Mouse (Mus musculus) lung, postnatal 0 days (tissue): ENCODE results near the gene Gm39566. TPM values are rescaled to one million over a fixed set of nuclear protein-coding genes. Genes with fewer than 3 reads are reported as not detected.

Experiments
- ATAC-seq: fragments of 200-750 bp; cut with Nextera tagmentation; 2 replicates; pipeline ENCODE4 v1.8.0; 2017; ENCODE audit warnings: moderate library complexity
- DNase-seq: peaks from one replicate; pipeline ENCODE4 v3.0.0-alpha.2; 2016; ENCODE audit warnings: low spot score
- H3K27ac ChIP-seq: fragments of 300-500 bp; sonication (generic); 2 replicates; pipeline ENCODE4 v1.5.1; 2014; ENCODE audit warnings: antibody characterized with exemption, mild to moderate bottlenecking, low read length, mixed read lengths
- H3K27me3 ChIP-seq: fragments of 300-500 bp; sonication (generic); replicated peaks from 2 replicates; pipeline ENCODE4 v1.6.1; 2014; ENCODE audit warnings: low read length, mixed read lengths; ENCODE audit not compliant: insufficient read depth
- H3K36me3 ChIP-seq: fragments of 300-500 bp; sonication (generic); 2 replicates; pipeline ENCODE4 v1.6.1; 2014; ENCODE audit warnings: low read length, mixed read lengths; ENCODE audit not compliant: insufficient read depth
- H3K4me1 ChIP-seq: fragments of 300-500 bp; sonication (generic); 2 replicates; pipeline ENCODE4 v1.6.1; 2014; ENCODE audit warnings: antibody characterized with exemption, low read depth, low read length, mixed read lengths; ENCODE audit not compliant: insufficient read depth
- H3K4me2 ChIP-seq: fragments of 300-500 bp; sonication (generic); replicated peaks from 2 replicates; pipeline ENCODE4 v1.6.1; 2014; ENCODE audit warnings: low read depth, mild to moderate bottlenecking, low read length, moderate library complexity, mixed read lengths
- H3K4me3 ChIP-seq: fragments of 300-500 bp; sonication (generic); 2 replicates; pipeline ENCODE4 v1.5.1; 2014; ENCODE audit warnings: low read depth, low read length
- H3K9ac ChIP-seq: fragments of 300-500 bp; sonication (generic); replicated peaks from 2 replicates; pipeline ENCODE4 v1.6.1; 2014; ENCODE audit warnings: low read depth, mild to moderate bottlenecking
- H3K9me3 ChIP-seq: fragments of 300-500 bp; sonication (generic); 2 replicates; pipeline ENCODE4 v1.6.1; 2016; ENCODE audit warnings: low read length, mixed read lengths
- CTCF ChIP-seq: IDR thresholded peaks from 2 replicates; pipeline ENCODE4 v1.5.1; 2016; ENCODE audit warnings: antibody characterized with exemption, mild to moderate bottlenecking
- EP300 ChIP-seq: IDR thresholded peaks from 2 replicates; pipeline ENCODE4 v1.6.1; 2016; ENCODE audit warnings: antibody characterized with exemption, mild to moderate bottlenecking, control low read depth
- WGBS: fragments of 180-500 bp; shearing (Covaris S2); extraction: QIAGEN DNeasy Blood & Tissue Kit; methylation state at CpG from one replicate; pipeline ENCODE4 v1.1.7; 2014; 5-methylcytosine and 5-hydroxymethylcytosine counted together
- polyA plus RNA-seq: library from polyadenylated mRNA; unstranded; fragments of >200 nt; fragmentation: Nextera tagmentation; extraction: Ambion mirVana; gene quantifications from 2 replicates; pipeline ENCODE4 v1.2.1, GENCODE M21; 2015

Gene Gm39566
- polyA plus RNA-seq, 1 experiment from 2014 or later: not detected

- peaks cover 11% of the 10 kb centered on the region; the same call in 1 of the 2 replicates for H3K4me1 ChIP-seq
- H3K27ac ChIP-seq: 0 out of 2 replicates have a peak overlapping the region, but pooled peaks have one; percentile 54
- no peaks in the 10 kb centered on the region for H3K27me3 ChIP-seq
- peak overlapping the region; percentile 88 for H3K4me2 ChIP-seq
- H3K4me3 ChIP-seq: peak overlapping the region; percentile 47
- ATAC-seq: no peak
- H3K9me3 ChIP-seq: no peaks in the 10 kb centered on the region
- DNase-seq: peak; percentile 32
- no peaks in the 10 kb centered on the region for H3K36me3 ChIP-seq
- TF ChIP-seq CTCF (no peak), EP300 (no peak)
- H3K9ac ChIP-seq: no peak overlapping the region; the same call in 1 of the 2 replicates
- WGBS: 3% methylated on average over 13 of the region's 13 CpGs
Observed at GRCm38 (mm10) chr11:69795983-69796435, 19.1 kb downstream of the Gm39566 start.

GRCm38 (mm10) chr11:69795168-69795982 lies 19.7 kb downstream of the Gm39566 start, which contains the start of gene Chrnb1:
TSS of gene Chrnb1 (minus strand) at chr11:69795943.
- peak within 1 kb of the TSS; percentile 88 for H3K4me2 ChIP-seq
- no peaks in the 10 kb centered on the region for H3K9me3 ChIP-seq
- H3K4me1 ChIP-seq: 0 out of 2 replicates have a peak, but pooled peaks cover 9% of the 10 kb centered on the region
- peak within 1 kb of the TSS; percentile 47 for H3K4me3 ChIP-seq
- ATAC-seq (peak; percentile 99), DNase-seq (peak; percentile 100)
- H3K27ac ChIP-seq: peak within 1 kb of the TSS; percentile 54
- peak within 1 kb of the TSS; percentile 34 for H3K9ac ChIP-seq
- TF ChIP-seq CTCF (peak; percentile 18; the same call in 1 of the 2 replicates), EP300 (no peak)
- H3K36me3 ChIP-seq: no peaks in the 10 kb centered on the region
- 1% methylated on average over 50 of the region's 52 CpGs for WGBS
- H3K27me3 ChIP-seq: no peaks in the 10 kb centered on the region

GRCm38 (mm10) chr11:69793429-69793828 lies 21.7 kb downstream of the Gm39566 start:
- no peaks in the 10 kb centered on the region for H3K27me3 ChIP-seq
- no peak overlapping the region for H3K4me2 ChIP-seq
- H3K4me1 ChIP-seq: 0 out of 2 replicates have a peak, but pooled peaks cover 6% of the 10 kb centered on the region
- H3K27ac ChIP-seq: no peak overlapping the region
- no peak for TF ChIP-seq CTCF
- DNase-seq (no peak), ATAC-seq (no peak)
- no peak overlapping the region for H3K9ac ChIP-seq
- no peaks in the 10 kb centered on the region for H3K36me3 ChIP-seq
- H3K9me3 ChIP-seq: no peaks in the 10 kb centered on the region
- WGBS: 58% methylated on average over 5 of the region's 5 CpGs
- no peak overlapping the region for H3K4me3 ChIP-seq

GRCm38 (mm10) chr11:69791420-69791819 lies 23.7 kb downstream of the Gm39566 start:
- Histone ChIP-seq H3K27me3 (no peaks in the 10 kb centered on the region), H3K4me3 (no peak overlapping the region), H3K4me1 (0 out of 2 replicates have a peak, but pooled peaks cover 6% of the 10 kb centered on the region), H3K36me3 (no peaks in the 10 kb centered on the region), H3K9me3 (no peaks in the 10 kb centered on the region), H3K9ac (no peak overlapping the region), H3K27ac (no peak overlapping the region), H3K4me2 (no peak overlapping the region)
- ATAC-seq (no peak), DNase-seq (no peak)
- 66% methylated on average over 5 of the region's 5 CpGs for WGBS
- no peak for TF ChIP-seq CTCF
- TF ChIP-seq EP300: no peak

- ATAC-seq (no peak), DNase-seq (no peak)
- H3K9me3 ChIP-seq: no peaks in the 10 kb centered on the region
- TF ChIP-seq EP300: no peak
- TF ChIP-seq CTCF: no peak
- H3K27me3 ChIP-seq: no peaks in the 10 kb centered on the region
- no peak overlapping the region for H3K4me3 ChIP-seq
- no peaks in the 10 kb centered on the region for H3K36me3 ChIP-seq
- WGBS: 59% methylated on average over 5 of the region's 5 CpGs
- no peak overlapping the region for H3K27ac ChIP-seq
- no peak overlapping the region for H3K9ac ChIP-seq
- no peak overlapping the region for H3K4me2 ChIP-seq
- H3K4me1 ChIP-seq: peaks cover 3% of the 10 kb centered on the region; the same call in 1 of the 2 replicates
Observed at GRCm38 (mm10) chr11:69789431-69789830, 25.7 kb downstream of the Gm39566 start.

GRCm38 (mm10) chr11:69787306-69787705 lies 27.8 kb downstream of the Gm39566 start:
- H3K27me3 ChIP-seq: no peaks in the 10 kb centered on the region
- peaks cover 4% of the 10 kb centered on the region; the same call in 1 of the 2 replicates for H3K4me1 ChIP-seq
- DNase-seq (no peak), ATAC-seq (no peak)
- H3K9me3 ChIP-seq: no peaks in the 10 kb centered on the region
- H3K36me3 ChIP-seq: no peaks in the 10 kb centered on the region
- H3K4me2 ChIP-seq: no peak overlapping the region
- no peak overlapping the region for H3K4me3 ChIP-seq
- no peak for TF ChIP-seq CTCF
- no peak for TF ChIP-seq EP300
- no peak overlapping the region for H3K27ac ChIP-seq
- no peak overlapping the region for H3K9ac ChIP-seq
- WGBS: 86% methylated on average over 5 of the region's 5 CpGs
